Mouse (Mus musculus) brain, embryonic 18.5 days (tissue): ENCODE data around the gene Gm9837.

Experiments used
- DNase-seq: peaks from one replicate; pipeline ENCODE4 v3.0.0-alpha.2; 2012; ENCODE audit warnings: low read depth, low spot score

The Gm9837 gene

DNA sequence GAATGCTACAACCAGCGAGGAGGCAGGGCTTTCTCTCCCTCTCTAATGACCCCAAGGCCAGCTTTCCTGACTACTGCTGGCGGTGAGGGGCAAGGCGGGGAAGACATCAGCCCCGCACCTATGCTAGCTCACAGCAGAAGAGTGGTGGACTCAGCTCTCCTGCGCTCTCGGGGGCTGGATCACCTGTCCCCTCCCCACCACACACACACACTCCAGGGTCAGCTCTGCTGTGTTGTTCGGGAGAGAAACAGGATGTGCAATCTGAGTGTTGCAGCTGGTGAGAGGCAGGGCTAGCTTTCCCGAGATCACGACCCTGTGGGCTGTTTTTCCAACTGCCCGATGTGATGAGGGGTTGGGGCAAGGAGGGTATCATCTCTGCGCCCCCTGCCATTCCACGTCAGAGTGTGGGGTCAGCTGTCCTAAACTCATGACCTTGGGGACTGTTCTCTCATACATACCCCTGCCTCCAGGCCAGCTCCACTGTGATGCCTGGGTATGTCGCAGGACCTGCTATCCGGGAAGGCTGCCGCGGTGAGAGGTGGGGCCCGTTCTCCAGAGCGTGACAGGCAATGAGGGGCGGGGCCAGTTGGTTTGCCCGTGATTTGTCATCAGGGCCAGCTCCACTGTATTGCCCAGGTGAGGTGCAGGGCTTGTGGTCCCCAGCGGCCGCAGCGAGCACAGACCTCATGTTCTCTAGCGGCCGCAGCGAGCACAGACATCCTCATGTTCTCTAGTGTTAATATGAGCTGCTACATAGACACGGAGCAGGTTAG is 16.7 kb upstream of the Gm9837 start:
- DNase-seq, result no peak

DNA sequence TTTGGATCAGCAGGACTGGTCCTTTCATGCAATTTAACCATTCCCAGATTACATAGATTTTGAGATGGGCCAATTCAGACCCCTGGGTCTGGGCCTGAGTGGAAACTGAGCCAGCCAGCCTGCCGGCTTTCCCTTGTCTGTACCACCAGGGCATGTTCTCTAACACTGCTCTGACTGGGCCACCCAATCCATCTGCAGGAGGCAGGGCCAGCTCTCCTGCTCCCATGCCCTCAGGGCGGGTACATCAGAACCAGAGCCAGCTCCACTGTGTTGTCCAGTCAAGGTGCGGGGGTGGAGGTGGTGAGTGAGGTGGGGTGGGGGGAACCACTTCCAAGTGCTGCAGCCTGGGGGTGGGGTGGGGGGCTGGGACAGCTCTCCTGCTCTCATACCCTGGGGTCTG is 16.1 kb upstream of the Gm9837 start:
- no peak for DNase-seq

DNA sequence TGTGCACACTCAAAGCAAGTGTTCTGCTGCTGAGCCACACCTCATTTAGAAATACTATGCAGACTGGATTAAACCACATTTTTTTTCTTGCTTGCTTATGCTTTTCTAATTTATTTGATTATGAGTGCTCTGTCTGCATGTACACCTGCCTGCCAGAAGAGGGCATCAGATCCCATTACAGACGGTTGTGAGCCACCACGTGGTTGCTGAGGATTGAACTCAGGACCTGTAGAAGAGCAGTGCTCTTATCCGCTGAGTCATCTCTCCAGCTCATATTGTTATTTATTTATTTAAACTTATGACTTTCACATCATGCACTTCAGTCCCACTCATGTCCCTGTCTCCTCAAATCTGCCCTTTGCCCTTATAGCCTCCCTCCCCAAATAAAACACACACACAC is 15.4 kb upstream of the Gm9837 start:
- DNase-seq, result no peak

DNA sequence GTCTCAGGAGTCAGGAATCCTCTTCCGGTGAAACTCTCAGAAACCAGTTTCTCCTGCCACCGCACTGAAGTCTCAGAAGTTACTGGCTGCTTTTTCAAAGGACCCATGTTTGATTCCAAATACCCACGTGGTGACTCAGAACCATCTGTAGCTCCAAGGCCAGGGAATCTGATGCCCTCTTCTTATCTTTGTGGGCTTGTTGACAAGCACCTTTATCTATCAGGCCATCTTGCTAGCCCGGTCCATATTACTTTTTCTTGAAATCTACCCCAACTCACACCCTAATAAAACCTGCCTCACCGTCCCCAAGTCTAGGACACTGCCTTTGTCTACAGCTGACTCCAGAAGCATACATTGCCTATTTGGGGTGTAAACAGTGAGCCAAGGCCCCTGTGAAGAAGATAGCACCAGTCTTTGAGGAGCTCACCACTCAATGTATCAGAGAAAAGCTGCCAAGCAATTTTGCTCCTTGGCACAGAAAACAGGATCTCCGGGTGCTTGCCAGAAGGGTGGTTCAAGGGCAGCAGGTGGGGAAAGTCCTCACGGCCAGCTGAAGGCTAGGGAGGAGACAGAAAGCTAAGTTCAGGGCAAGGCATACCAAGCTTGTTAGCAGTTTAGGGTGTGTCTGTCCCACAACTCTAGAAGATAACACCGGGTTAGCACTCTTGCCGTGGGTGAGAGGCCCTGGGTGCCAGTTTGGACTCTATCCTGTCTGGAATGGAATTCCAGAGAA is 13.0 kb upstream of the Gm9837 start:
- no peak for DNase-seq

DNA sequence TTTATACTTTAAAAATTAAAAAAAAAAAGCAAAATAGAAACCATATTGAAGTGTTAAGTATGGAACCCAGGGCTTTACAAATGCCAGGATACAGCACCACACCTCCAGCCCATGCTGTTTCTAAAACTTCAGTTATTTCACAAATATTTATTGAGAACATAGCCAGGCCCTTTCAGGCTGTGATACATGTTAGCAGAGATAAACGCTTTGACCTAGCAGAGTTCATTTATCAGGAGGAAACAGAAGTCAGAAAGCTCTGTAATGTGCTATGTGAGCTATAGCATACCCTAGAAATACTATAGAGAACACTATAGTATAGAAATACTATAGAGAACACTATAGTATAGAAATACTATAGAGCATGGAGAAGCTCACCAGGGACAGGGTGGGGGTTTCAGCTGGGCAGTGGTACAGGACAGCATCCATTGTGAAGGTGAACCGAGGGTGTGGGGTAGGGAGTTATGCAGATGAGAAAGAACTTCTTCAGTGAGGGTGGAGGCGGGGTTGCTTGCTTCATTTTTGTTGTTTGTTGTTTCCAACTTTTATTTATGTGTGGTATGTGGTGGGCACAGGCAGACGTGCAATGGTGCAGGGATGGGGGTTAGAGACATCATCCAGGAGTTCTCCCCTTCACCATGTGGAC is 10.9 kb upstream of the Gm9837 start:
- no peak for DNase-seq

DNA sequence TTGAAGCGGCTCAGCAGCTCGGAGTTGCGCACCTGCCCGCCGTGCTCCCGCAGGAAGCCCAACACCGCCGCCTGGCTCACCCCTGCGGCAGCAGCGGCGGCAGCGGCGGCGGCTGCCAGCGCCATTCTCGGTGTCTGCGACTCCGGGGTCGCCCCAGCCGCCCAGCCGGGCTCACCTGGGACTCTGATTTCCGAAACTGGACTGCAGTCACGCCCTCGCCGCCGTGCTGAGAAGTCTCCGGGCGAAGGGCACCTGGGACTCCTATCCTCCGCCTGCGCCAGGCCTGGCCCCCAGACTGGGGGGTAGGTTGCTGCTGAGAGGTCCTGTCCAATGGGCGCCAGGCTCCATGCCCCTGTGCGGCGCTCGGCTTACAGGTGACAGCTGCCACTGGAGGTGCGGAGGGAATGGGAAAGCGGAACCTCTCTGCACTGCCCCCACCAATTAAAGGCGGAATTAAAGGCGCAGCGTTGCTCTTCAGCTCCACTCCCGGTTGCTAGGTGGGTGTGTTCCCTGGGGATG is 9.6 kb upstream of the Gm9837 start, which contains the start of the genes Gm9945 and Sowaha:
Gm9945 (plus strand) TSS at position 384 of the 519 bp plus-strand sequence.
Sowaha (minus strand) TSS at position 492 of the 519 bp plus-strand sequence.
- no peak for DNase-seq

DNA sequence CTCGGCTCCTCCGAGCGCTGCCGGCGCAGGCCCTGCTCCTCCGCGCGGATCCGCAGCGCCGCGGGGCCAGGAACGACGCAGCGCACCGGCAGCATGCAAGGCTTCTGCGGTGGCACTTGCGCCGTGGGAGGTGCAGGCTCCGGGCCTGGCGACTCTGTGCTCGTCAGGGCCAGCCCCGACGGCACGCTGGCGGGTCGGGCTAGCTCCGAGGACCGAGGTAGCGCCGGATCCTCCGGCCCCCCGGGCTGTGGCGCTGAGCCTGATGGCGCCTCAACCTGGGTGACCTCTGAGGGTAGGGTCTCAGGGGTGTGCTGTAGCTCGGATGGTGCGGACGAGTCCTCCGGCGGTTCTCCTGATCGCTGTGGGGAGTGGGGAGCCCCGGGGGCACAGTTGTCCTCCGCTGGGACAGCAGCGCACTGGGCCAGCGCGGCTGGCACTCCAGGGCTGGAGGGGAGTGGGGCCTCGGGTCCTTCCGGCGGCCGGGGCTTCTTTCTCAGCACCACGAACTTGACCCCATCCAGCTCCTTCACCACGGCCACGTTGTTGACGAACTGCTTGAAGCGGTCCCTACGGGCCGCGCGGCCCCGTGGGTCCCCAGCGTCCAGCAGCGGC is 9.0 kb upstream of the Gm9837 start:
- DNase-seq, result no peak

DNA sequence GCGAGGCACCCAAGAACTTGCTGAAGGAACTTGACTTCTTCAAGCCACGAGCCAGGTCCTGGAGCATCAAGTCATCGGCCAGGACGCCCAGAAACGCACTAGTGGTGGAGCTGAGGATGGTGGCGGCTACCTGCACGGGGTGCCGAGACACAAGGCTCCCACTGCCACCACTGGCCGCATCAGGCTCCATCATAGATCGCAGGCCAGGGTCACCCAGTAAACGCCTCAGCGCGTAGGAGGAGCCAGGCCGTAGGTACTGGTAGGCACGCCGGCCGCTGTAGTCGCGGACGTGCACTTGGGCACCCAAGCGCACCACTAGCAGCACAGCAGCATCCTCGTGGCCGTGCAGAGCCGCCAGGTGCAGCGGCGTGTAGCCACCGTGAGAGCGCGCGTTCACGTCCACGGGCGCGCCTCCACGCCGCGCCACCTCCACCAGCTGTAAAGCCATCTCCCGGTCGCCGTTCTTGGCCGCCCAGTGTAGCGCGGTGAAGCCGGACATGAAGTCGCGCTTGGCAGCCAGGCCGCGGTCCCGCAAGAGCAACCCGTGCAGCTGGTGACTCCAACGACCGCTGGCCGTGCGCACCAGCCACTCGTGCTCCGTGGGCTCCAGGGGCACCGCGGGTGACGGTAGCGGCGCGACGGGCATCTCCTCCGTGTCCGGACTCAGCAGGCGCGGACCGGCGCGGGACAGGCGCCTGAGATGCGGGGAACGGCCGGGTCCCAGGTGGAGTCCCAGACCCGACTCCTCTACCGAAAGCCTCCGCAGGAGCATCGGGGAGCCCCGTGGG is 8.3 kb upstream of the Gm9837 start:
- DNase-seq, result no peak

DNA sequence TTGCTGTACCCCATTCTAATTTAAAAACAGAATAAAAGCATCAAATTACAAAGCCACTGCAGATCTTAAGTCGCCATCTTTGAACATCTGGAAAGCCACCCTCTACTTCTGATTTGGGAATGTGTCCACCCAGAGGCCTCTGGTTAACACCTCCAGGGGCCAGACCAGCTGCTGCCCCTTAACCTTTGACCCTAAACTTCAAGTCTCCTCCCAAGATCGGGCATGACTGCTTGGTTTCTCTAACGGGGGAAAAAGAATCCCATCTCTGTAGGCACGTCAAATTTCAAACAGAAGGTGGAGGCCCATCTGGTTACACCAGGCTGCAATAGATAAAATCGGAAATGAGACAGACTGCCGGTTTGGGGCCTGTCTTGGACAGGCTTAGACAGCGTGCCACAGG is 7.6 kb upstream of the Gm9837 start:
- no peak for DNase-seq

DNA sequence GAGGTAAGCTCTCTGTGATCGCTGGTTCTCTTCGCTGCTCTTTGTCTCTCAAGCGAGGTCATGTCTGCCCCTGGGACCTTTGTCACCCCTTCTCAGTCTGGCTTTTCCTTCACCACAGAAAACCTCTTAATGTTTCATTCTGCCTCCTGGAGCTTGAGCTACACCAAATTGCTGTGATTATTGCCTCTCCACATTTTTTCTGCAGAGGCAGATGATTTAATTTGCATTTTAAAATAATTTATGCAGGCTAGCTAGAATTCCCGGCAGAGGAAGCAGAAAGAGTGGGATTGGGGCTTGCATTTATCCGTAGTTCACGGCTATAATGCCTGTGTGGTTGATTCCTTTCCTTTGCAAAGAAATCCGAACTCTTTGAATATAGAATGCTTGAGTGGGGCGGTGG is 5.3 kb upstream of the Gm9837 start:
- no peak for DNase-seq

DNA sequence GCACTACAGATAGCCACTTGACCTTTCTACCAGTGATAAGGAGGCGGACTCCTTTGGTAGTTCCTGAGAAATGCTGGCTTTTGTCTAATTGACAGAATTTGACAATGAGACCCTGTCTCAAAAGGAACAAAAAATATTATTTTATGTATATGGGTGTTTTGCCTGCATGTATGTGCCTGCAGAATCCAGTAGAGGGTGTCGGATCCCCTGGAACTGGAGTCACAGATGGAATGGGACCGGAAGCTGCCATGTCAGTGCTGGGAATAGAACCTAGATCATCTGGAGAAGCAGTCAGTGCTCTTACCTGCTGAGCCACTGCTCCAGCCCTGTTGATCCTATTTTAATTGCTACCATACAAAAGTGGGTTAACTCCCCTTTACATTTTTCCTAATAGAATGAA is 2.4 kb upstream of the Gm9837 start:
- DNase-seq, result no peak

DNA sequence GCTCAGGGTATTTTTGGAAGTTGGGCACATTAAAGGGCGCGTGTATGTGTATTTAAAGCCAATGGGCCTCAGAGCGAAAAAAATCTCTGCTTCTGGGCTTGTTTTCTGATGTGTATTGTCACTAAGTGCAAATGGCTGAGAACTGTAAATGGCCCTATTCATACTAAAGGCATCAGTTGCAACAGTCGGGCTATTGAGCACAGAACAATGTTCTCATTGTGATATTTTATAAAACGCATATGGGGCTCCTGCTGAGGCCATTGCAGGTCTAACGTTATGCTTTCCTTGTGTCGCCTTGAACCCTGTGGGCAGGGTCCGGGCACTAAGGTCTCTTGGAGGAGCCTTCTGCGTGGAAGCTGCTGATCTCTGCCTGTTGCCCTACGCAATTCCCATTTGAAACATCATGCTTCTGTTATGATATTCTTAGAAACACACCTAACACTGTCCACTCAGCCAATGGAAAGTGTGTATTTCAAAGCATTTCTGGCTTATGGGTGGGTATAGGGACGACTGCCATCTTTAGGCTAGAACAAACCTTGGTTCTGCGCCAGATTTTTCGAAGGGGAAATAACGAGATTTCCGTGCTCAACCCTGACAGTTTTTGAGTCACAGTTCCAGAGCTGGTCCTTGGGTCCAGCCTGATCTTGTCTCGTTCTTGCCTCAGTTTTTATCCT is 848 bp downstream of the Gm9837 start:
- no peak for DNase-seq

DNA sequence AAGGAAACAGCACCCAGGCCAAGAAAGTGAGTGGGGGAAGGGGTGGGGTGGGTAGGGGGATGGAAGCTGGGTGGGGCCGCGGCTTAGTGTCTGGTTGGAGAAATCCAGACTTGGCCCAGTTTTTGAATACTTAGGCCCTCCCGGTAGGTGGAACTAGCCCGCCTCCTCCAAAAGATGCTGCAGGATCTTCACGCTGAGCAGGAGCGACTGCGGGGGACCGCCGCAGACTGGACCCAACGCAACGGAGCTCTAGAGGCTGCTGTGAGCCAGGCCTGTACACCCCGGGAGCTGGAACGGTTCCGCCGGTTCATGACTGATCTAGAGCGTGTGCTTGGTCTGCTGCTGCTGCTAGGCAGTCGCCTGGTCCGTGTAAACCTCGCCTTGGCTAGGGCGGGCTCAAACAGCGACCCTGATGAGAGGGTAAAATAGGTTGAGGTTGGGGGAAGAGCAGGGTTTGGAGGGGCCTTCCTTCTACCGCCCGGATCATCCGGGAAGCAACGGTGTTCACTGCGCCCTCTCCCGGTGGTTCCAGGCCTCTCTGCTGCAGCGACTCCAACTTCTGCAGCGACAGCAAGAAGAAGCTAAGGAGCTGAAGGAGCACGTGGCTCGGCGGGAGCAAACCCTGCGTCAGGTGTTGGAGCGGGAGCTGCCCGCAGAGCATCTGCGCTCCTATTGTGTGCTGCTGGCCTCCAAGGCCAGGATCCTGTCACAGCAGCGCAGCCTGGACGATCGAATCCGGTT is 3.9 kb downstream of the Gm9837 start:
- DNase-seq, result no peak

DNA sequence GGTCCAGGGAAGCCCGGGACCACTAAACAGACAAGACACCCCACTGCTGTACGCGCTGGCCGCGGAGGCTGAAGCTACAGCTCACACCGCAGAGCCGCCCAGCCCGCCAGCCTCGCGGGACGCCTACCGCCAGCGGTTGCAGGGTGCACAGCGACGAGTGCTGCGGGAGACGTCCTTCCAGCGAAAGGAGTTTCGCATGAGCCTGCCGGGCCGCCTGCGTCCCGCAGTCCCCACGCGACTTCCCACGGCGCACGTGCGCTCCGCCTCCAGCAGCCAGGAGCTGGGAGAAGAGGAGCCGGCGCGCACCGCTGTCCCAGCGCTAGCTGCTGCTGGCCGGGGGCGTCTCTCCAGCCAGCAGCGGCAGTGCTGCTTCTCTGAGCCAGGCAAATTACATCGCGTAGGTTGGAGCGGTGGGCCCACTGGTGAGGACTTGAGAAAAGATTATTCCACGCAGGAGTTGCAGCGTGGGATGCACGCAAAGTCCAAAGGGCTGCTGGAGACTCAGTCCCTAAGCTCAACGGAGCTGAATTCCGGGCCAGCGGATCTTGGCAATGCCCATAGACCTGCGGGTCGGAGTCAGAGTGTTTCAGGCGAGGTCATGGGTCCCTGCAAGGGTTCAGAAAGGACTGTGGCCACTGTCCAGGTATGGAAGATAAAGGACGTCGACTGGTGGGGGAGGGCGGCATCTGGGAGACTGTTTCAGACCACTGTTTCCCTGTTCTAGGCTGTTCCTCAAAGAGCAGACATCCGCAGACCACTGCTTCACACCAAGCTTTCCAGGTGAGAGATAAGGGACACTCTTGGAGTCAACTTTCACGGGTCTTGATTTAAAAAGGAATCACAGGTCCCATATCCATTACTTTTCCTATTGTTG is 6.5 kb downstream of the Gm9837 start:
- DNase-seq, result no peak

DNA sequence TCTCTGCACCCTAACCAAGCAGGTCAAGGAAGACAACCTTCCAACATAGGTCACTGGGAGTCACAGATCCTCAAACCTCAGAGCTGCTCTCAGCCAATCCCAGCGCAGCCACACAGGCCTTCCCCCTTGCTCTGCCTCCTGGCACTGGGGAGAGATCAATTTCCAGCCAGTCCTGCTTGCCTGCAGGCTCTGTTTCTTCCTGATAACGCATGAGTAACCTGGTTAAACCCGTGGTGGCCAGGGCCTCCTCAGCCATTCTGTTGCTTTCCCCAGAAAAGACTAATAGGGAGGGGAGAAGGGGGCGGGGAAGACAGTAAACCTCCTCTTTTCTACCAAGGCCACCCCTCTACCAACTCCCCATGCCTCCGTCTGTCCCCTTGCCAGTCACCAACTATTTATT is 8.6 kb downstream of the Gm9837 start:
- no peak for DNase-seq

DNA sequence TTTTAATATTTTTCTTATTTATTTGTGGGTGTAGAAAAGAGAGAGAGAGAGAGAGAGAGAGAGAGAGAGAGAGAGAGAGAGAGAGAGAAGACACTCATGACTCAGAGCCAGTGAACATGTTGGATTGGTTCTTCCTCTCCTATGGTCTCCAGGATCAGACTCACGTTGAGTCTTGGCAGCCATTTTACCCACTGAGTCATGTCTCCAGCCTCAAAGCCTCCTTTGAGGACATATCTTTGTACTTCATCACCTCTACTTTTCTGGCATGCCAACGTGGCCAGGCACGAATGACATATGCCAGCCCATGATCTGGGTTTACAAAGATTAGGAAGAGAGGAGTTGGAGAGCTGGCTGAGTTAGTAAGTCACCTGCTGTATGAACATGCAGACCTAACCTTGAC is 10.1 kb downstream of the Gm9837 start:
- no peak for DNase-seq

DNA sequence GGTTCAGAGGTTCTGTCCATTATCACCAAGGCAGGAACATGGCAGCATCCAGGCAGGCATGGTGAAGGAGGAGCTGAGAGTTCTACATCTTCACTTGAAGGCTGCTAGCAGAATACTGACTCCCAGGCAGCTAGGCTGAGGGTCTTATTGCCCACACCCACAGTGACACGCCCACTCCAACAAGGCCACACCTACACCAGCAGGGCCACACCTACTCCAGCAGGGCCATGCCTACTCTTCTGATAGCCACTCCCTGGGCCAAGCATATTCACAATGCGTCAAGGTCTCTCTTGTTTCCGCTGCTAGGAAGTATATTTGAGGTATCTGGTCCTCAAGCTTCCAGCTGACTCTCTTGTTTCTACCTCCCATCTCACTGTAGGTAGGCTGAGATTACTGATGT is 11.3 kb downstream of the Gm9837 start:
- no peak for DNase-seq

DNA sequence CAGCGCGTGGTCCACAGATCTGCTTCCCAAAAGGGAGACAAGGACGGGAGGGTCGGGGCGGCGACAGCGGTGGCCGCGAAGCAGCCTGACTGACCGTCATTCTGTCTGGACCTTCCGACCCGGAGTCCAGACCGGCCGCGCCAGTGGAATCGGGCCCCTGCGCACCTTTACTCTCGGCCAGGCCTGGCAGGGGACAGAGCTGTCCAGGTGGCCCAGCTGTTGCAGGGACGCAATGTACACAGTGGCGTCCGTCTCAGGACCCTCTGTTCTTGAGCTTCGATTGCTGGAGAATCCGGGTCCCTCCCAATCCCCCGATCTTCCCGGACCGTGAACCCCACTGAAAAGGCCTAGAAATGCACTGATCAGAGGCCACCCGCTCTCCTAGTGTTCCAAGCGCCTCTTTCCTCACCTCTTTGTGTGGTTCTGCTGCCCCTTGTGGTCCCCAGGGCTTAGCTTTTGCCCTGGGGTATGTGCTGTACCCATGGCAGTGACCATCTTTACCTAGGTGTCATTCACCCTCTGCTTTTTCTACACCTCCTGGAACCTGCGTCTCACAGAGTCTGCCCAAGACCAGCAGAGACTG is 12.8 kb downstream of the Gm9837 start:
- no peak for DNase-seq
